Mouse (Mus musculus): ENCODE results near the gene Iqcj. TPM values are rescaled to one million over a fixed set of nuclear protein-coding genes. Genes with fewer than 3 reads are reported as not detected.

Iqcj gene
- polyA plus RNA-seq, 1 experiment from 2014 or later = not detected

DNA sequence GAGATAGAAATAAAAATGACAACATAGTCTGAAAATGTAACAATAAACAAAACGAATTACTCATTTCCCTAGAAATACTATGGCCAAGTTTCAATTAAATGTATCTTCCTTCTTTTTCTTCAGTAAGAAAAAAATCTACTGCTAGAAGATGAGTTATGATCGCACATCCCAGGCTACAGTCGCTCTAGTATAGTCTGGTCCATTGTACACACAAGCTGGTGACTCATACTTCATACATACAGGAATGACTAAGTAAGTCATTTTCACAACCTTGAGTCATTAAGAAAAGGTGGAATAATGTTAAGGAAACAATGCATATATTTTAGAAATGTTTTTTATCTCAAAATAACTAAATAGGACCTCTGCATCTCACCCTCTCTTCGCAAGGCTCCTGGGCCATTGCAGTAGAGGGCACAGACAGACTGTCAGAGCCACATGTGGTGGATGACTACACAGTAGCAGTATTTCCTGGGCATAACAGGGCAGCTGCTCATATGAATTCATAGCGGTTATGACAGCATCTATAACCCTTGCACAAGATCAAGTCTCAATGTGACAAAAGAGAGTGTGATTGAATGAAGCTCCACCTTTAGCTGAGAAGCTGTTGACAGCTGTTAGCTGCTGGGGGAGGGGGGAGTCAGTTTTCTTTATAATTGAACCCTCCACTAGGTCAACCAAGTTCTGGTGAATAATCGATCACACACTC, 70.1 kb downstream of the Iqcj start:
- Histone ChIP-seq H3K9me3 (ENCODE audit: control insufficient read depth, low read length) (no peaks in the 10 kb centered on the region), H3K36me3 (ENCODE audit: control insufficient read depth, insufficient read depth, low read length) (no peaks in the 10 kb centered on the region), H3K4me3 (ENCODE audit: low read depth, low read length) (no peak overlapping the region), H3K27me3 (replicated peaks; ENCODE audit: control insufficient read depth, insufficient read depth, low read length) (no peaks in the 10 kb centered on the region), H3K4me2 (ENCODE audit: low read depth, low read length) (no peak overlapping the region), H3K27ac (replicated peaks; ENCODE audit: low read depth, low read length) (no peak overlapping the region), H3K9ac (ENCODE audit: low read depth, low read length) (no peak overlapping the region), H3K4me1 (ENCODE audit: control insufficient read depth, insufficient read depth, low read length) (no peaks in the 10 kb centered on the region)
- ATAC-seq (ENCODE audit: low read depth) = no peak
- 87% methylated on average over 6 of the region's 6 CpGs for WGBS
- DNase-seq (ENCODE audit: low spot score) = no peak

DNA sequence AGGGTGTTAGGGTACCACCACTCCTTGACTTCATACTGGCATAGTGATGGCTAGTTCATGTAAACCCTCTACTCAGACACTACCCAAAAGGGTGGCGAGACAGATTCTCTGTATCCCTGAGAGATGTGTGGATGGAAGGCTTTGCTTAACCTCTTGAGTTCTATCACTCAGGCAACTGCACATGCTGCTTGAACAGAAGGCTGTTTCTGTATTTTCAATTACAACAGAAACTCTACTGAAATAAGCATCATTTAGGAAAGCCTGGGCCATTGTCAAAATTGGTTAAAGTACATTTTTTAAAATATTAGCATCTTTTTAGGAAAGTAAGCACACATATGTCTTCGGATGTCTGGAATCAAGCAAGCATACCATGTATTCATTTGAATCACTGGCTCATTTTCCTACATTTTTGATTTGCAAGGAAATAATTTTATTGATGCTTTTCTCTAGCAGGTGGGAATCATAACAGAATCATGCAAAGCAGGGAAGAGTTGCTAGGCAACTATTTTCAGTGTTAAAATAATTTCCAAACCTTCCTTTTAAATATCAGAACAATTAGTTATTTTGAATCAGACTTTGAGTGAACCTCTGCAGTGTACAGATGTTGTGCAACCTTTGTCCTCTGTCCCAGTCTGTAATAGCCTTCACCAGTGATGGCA, 82.4 kb downstream of the Iqcj start:
- DNase-seq (ENCODE audit: low spot score) (no peak), ATAC-seq (ENCODE audit: low read depth) (no peak)
- Histone ChIP-seq H3K4me3 (ENCODE audit: low read depth, low read length) (no peak overlapping the region), H3K27me3 (replicated peaks; ENCODE audit: control insufficient read depth, insufficient read depth, low read length) (no peaks in the 10 kb centered on the region), H3K9me3 (ENCODE audit: control insufficient read depth, low read length) (0 out of 2 replicates have a peak, but pooled peaks cover 2% of the 10 kb centered on the region), H3K27ac (replicated peaks; ENCODE audit: low read depth, low read length) (no peak overlapping the region), H3K4me1 (ENCODE audit: control insufficient read depth, insufficient read depth, low read length) (no peaks in the 10 kb centered on the region), H3K9ac (ENCODE audit: low read depth, low read length) (no peak overlapping the region), H3K36me3 (ENCODE audit: control insufficient read depth, insufficient read depth, low read length) (no peaks in the 10 kb centered on the region), H3K4me2 (ENCODE audit: low read depth, low read length) (no peak overlapping the region)
- WGBS = 80% methylated on average over 2 of the region's 2 CpGs

DNA sequence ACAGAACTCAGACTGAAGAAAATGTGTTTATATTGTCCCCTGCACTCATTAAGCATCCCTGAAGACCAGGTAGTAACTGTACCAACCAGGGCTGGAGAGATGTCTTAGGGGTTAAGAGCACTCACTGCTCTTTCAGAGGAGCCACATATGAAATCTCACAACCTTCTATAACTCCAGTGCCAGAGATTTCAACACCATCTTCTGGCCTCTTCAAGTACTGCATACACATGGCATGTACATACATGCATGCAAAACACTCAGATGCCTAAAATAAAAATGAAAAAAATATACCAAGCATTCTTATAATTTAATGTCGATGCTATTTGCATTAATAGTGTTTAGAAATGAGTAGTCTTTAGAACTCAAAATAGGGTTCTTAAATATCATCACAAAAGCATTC, 88.0 kb downstream of the Iqcj start:
- Histone ChIP-seq H3K4me3 (ENCODE audit: low read depth, low read length) (no peak overlapping the region), H3K4me2 (ENCODE audit: low read depth, low read length) (no peak overlapping the region), H3K4me1 (ENCODE audit: control insufficient read depth, insufficient read depth, low read length) (no peaks in the 10 kb centered on the region), H3K9ac (ENCODE audit: low read depth, low read length) (no peak overlapping the region), H3K27me3 (replicated peaks; ENCODE audit: control insufficient read depth, insufficient read depth, low read length) (no peaks in the 10 kb centered on the region), H3K9me3 (ENCODE audit: control insufficient read depth, low read length) (no peaks in the 10 kb centered on the region), H3K36me3 (ENCODE audit: control insufficient read depth, insufficient read depth, low read length) (no peaks in the 10 kb centered on the region), H3K27ac (replicated peaks; ENCODE audit: low read depth, low read length) (no peak overlapping the region)
- ATAC-seq (ENCODE audit: low read depth) = no peak
- 85% methylated on average over 1 of the region's 1 CpGs for WGBS
- no peak for DNase-seq (ENCODE audit: low spot score)

DNA sequence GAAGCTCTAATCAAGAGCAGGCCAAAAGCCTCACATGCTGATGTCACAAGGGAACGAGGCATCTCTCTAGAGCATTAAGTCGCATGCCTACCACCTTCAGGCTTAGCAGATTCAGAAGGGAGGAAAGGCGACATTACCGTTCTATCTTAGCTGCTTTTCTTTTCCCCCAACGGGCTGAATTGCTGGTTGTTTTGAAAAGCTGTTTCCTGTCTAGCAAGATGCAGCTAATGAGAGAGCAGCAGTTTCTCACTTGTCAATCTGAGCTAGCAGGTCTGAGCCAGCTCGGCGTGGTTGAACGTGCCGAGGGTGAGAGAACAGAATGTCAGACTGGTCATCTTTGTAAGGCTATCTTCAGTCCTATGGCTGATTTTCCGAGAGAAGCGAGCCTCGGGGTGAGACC, 91.3 kb downstream of the Iqcj start:
- H3K9ac ChIP-seq (ENCODE audit: low read depth, low read length) = no peak overlapping the region
- H3K27ac ChIP-seq (replicated peaks; ENCODE audit: low read depth, low read length) = no peak overlapping the region
- no peaks in the 10 kb centered on the region for H3K36me3 ChIP-seq (ENCODE audit: control insufficient read depth, insufficient read depth, low read length)
- H3K27me3 ChIP-seq (replicated peaks; ENCODE audit: control insufficient read depth, insufficient read depth, low read length) = no peaks in the 10 kb centered on the region
- DNase-seq (ENCODE audit: low spot score) = peak; percentile 34
- no peaks in the 10 kb centered on the region for H3K9me3 ChIP-seq (ENCODE audit: control insufficient read depth, low read length)
- H3K4me2 ChIP-seq (ENCODE audit: low read depth, low read length) = no peak overlapping the region
- WGBS = 21% methylated on average over 12 of the region's 12 CpGs
- no peaks in the 10 kb centered on the region for H3K4me1 ChIP-seq (ENCODE audit: control insufficient read depth, insufficient read depth, low read length)
- no peak overlapping the region for H3K4me3 ChIP-seq (ENCODE audit: low read depth, low read length)
- no peak for ATAC-seq (ENCODE audit: low read depth)

DNA sequence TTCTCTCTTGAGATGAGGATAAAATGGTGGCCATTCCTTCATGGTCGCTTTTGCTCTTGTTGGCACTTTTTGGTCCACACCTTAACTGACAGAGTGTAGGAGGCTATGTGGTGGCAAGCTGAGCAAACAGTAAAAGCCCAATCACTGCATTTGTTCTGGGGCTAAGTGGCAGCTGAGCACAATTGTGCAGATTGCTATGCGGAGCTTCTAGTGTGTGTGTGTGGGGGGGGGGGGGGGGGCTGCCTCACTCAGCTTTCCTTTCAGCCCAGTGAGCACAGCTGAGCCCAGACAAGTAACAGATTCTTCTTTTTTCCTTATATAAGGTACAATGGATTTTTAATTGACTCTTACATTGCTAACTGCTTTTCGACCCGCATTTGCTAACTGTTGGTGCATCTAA, 110.4 kb downstream of the Iqcj start:
- ATAC-seq (ENCODE audit: low read depth) (no peak), DNase-seq (ENCODE audit: low spot score) (no peak)
- WGBS = 81% methylated on average over 4 of the region's 4 CpGs
- no peaks in the 10 kb centered on the region for H3K27me3 ChIP-seq (replicated peaks; ENCODE audit: control insufficient read depth, insufficient read depth, low read length)
- no peak overlapping the region for H3K27ac ChIP-seq (replicated peaks; ENCODE audit: low read depth, low read length)
- no peak overlapping the region for H3K4me3 ChIP-seq (ENCODE audit: low read depth, low read length)
- H3K9me3 ChIP-seq (ENCODE audit: control insufficient read depth, low read length) = no peaks in the 10 kb centered on the region
- no peak overlapping the region for H3K4me2 ChIP-seq (ENCODE audit: low read depth, low read length)
- no peaks in the 10 kb centered on the region for H3K36me3 ChIP-seq (ENCODE audit: control insufficient read depth, insufficient read depth, low read length)
- H3K9ac ChIP-seq (ENCODE audit: low read depth, low read length) = no peak overlapping the region
- H3K4me1 ChIP-seq (ENCODE audit: control insufficient read depth, insufficient read depth, low read length) = no peaks in the 10 kb centered on the region

DNA sequence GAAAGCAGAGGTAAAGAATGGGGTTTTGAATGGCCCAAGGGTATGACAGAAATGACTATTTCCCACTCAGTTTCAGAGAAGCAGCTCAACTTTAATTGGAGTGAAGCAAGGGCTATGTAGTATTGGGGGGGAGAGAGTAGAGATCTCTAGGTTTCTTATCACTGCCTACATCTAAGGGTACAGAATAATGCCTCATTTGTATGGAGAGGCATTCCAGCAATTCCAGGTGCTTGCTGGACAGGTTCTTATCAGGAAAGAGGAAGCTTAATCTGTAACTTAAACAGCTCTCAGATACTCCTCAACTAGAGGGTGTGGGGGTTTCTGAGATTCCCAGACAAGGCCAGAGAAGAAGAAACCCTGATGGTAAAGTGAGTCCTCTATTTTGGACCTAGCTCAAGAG, 120.3 kb downstream of the Iqcj start:
- no peaks in the 10 kb centered on the region for H3K27me3 ChIP-seq (replicated peaks; ENCODE audit: control insufficient read depth, insufficient read depth, low read length)
- H3K4me1 ChIP-seq (ENCODE audit: control insufficient read depth, insufficient read depth, low read length) = no peaks in the 10 kb centered on the region
- ATAC-seq (ENCODE audit: low read depth) = no peak
- no peaks in the 10 kb centered on the region for H3K9me3 ChIP-seq (ENCODE audit: control insufficient read depth, low read length)
- H3K9ac ChIP-seq (ENCODE audit: low read depth, low read length) = no peak overlapping the region
- no peaks in the 10 kb centered on the region for H3K36me3 ChIP-seq (ENCODE audit: control insufficient read depth, insufficient read depth, low read length)
- DNase-seq (ENCODE audit: low spot score) = no peak
- no peak overlapping the region for H3K4me3 ChIP-seq (ENCODE audit: low read depth, low read length)
- H3K27ac ChIP-seq (replicated peaks; ENCODE audit: low read depth, low read length) = no peak overlapping the region
- no peak overlapping the region for H3K4me2 ChIP-seq (ENCODE audit: low read depth, low read length)

DNA sequence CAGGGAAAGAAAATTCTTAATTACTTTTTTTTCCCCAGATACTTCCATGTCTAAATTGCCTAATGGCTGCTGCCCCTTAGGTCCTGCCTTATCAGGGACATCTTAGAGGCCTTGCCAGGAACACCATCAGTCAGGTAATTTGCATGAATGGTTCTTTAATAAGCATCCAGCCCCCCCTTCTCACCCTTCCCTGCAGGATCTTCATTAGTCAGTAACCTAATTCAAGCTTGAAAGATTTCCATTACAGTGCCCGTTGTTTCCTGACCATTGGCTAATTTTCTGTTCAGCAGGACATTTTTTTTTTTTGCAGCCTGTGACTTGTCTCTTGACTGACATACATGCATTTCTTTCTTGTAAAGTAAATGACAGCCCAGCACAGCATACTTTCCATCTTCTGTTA, 123.8 kb downstream of the Iqcj start:
- ATAC-seq (ENCODE audit: low read depth) = no peak
- Histone ChIP-seq H3K4me1 (ENCODE audit: control insufficient read depth, insufficient read depth, low read length) (no peaks in the 10 kb centered on the region), H3K9me3 (ENCODE audit: control insufficient read depth, low read length) (no peaks in the 10 kb centered on the region), H3K9ac (ENCODE audit: low read depth, low read length) (no peak overlapping the region), H3K27me3 (replicated peaks; ENCODE audit: control insufficient read depth, insufficient read depth, low read length) (no peaks in the 10 kb centered on the region), H3K27ac (replicated peaks; ENCODE audit: low read depth, low read length) (no peak overlapping the region), H3K4me2 (ENCODE audit: low read depth, low read length) (no peak overlapping the region), H3K36me3 (ENCODE audit: control insufficient read depth, insufficient read depth, low read length) (no peaks in the 10 kb centered on the region), H3K4me3 (ENCODE audit: low read depth, low read length) (no peak overlapping the region)
- 27% methylated on average over 1 of the region's 1 CpGs for WGBS
- no peak for DNase-seq (ENCODE audit: low spot score)

DNA sequence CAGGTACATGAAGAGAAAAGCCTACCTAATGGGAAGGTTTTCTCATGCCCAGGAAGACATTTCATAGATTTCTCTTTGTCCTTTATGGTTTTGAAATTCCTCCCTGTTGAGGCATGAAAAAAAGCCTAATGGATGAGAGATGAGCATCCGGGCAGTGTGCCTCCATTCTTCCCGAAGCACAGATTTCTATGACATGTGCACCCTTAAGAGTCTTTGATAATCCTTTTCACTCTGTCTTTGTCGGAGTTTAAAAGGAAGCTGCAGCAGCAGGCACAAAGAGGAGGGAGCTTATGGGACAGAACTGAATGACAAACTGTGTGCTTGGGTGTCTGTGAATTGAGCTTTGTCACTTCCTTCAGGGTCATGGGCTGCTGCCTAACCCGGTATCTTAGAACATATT, 127.4 kb downstream of the Iqcj start:
- Histone ChIP-seq H3K27ac (replicated peaks; ENCODE audit: low read depth, low read length) (no peak overlapping the region), H3K9ac (ENCODE audit: low read depth, low read length) (no peak overlapping the region), H3K4me2 (ENCODE audit: low read depth, low read length) (no peak overlapping the region), H3K27me3 (replicated peaks; ENCODE audit: control insufficient read depth, insufficient read depth, low read length) (no peaks in the 10 kb centered on the region), H3K4me1 (ENCODE audit: control insufficient read depth, insufficient read depth, low read length) (no peaks in the 10 kb centered on the region), H3K4me3 (ENCODE audit: low read depth, low read length) (no peak overlapping the region), H3K9me3 (ENCODE audit: control insufficient read depth, low read length) (no peaks in the 10 kb centered on the region), H3K36me3 (ENCODE audit: control insufficient read depth, insufficient read depth, low read length) (no peaks in the 10 kb centered on the region)
- 58% methylated on average over 4 of the region's 4 CpGs for WGBS
- DNase-seq (ENCODE audit: low spot score) = no peak
- ATAC-seq (ENCODE audit: low read depth) = no peak

DNA sequence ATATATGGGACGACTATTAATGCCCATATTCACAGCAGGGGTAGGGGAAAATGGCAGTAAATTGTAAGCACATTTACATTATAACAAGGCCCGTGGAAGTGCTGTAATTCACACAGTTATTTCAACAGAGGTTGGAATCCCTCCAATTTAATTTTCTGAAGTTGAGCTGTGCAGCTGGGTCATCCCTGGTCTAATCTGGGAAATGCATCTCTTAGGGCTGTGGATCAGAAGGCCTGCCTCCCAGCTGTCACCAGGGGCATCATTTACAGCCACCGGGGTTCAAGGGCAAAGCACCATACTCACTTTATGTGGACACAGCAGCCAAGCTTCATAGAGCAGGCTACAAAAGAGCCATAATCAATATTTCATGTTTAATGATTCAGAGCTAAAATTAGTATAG, 144.1 kb downstream of the Iqcj start:
- Histone ChIP-seq H3K9me3 (ENCODE audit: control insufficient read depth, low read length) (no peaks in the 10 kb centered on the region), H3K27me3 (replicated peaks; ENCODE audit: control insufficient read depth, insufficient read depth, low read length) (no peaks in the 10 kb centered on the region), H3K4me3 (ENCODE audit: low read depth, low read length) (no peak overlapping the region), H3K4me1 (ENCODE audit: control insufficient read depth, insufficient read depth, low read length) (no peaks in the 10 kb centered on the region), H3K36me3 (ENCODE audit: control insufficient read depth, insufficient read depth, low read length) (no peaks in the 10 kb centered on the region), H3K9ac (ENCODE audit: low read depth, low read length) (no peak overlapping the region), H3K27ac (replicated peaks; ENCODE audit: low read depth, low read length) (no peak overlapping the region), H3K4me2 (ENCODE audit: low read depth, low read length) (no peak overlapping the region)
- 60% methylated on average over 3 of the region's 3 CpGs for WGBS
- DNase-seq (ENCODE audit: low spot score) (no peak), ATAC-seq (ENCODE audit: low read depth) (no peak)

Measured in embryonic facial prominence, embryonic 14.5 days (tissue).